Mouse (Mus musculus): ENCODE measurements at regions not wholly inside any gene's neighbourhood (a gene's known extent, or its start where the extent isn't known, plus 50 kb on each side); places are given as distances from the start of the nearest gene placed in this dataset.

DNA sequence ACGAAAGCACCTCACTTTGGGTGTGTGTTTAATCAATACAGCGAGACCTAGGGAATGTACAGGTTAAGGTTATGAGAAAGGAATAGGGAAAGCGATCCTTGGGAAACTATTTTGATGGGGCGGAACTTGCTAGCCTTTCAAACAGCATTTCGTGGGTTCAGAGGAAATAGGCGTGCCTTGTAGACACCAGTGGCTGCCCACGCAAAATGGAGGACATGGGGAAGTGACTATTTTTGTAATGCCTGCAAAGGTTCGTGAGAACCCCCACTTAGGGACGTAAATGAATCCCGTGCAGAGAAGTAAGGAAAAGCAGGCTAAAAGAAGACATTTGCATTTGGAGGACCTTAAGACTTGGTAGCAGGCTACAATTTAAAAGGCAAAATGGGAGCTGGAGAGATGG lies 114.1 kb upstream of the Ppm1h start:
- no peak for DNase-seq (ENCODE audit: low spot score in 2 of 2)

DNA sequence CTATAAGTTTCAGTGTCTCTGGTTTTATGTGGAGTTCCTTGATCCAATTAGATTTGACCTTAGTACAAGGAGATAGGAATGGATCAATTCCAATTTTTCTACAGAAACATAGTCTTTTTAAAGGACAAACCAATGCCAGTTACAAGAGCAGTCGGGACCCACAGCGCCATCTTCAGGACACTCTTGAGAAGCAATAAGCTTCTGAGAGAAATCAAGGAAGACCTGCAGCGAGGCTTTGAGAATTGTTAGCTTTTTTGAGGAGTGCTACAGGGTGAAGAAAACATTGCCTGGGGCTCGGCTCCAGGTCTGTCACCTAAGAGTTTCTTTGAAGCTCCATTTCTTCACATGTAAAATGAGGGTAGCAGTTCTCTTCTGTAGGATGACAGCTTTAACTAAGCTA lies 112.0 kb upstream of the Ppm1h start:
- no peak for DNase-seq (ENCODE audit: low spot score in 2 of 2)

DNA sequence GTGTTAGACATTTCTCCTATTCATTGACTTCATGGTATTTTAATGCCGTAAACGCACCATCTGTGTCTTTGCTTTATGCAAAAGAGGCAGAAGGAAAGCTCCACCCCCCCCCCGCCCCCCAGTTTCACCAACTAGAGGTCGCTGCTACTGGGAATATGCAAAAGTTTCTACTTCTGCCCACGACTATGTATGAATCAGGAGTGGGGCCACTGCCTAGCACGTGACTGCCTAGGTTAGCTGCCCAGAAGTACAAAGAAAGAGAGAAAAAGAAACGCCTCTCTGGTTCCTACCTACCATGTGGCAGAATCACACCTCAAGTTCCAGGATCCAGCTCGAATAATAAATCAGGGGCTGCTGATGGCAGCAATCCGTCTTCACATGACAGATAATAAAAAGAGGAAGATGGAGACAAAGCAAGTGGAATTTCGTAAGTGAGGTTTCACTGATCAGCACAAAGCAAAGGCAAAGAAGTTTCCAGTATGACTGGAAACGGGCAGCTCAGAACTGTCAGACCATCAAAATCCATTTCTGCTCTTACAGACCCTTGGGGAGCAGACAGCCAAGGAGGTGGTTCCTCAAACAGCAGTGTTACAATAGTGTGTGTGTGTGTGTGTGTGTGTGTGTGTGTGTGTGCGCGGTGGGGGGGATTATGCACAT lies 108.9 kb upstream of the Ppm1h start:
- DNase-seq (ENCODE audit: low spot score in 2 of 2), result no peak

DNA sequence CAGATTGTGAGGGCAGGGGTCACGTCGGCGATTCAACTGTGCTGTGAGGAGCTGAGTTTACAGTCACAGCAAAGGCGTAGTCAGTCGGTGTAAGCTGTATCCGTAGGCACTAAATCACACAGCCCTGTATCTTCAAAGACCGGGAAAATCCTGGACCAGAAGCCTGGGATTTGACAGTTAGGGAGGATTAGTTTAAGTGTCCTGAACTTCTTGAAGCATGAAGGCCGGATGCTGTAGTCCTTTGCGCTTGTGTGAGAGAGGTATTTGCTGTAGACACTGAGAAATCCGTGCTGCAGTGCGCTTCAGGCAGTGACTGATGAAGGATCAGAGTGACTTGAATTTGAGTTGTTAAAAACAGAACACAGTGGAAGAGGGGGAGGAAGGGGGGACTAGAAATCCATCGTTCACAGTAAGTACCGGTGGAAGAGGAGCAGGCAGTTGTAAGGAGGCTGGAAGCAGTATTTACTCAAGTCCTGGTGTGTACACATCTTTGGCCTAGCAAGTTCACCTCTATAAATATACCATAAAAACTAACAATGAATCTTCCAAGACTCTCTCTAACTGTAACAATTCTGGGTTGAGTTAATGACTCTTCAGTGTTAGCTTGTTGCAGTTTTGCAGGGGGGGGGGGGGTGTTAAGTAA lies 107.5 kb upstream of the Ppm1h start:
- DNase-seq (ENCODE audit: low spot score in 2 of 2), result no peak

DNA sequence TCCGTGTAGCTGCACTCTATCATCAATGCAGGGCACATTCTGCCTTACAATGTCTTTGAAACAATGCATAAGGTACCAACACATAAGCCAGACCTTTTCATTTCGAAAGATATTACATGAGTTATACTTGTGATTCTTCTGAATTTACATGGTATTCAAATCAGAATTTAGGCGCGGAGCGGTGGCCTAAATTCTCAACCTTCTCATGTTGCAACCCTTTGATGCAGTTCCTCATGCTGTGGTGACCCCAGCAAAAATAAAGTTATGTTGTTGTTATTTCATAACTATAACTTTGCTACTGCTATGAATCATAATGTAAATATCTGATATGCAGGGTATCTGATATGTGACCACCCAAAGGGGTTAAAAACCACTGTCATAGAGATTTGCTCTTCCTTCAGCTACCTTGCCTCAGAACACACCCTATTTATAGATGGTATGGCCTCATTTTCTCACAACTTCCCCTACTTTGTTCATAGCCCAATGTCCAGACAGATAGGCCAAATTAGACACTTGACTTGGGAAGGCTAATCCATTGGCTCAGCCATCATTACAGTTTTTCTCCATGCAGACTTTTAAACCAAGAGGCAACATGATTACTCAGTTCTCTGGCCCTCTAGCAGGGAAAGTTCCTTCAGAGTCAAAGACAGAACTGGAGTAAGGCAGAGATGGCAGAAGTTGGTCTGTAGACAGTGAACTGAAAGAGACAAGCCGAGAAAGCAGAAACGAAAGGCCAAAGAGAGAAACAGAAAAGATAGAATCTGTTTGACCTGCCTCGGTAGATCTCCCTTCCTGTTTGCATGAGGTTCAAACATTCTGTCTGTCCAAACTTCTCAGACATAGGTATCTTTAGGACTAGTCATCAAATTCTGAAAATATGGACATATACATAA lies 102.1 kb upstream of the Ppm1h start:
- no peak for DNase-seq (ENCODE audit: low spot score in 2 of 2)

DNA sequence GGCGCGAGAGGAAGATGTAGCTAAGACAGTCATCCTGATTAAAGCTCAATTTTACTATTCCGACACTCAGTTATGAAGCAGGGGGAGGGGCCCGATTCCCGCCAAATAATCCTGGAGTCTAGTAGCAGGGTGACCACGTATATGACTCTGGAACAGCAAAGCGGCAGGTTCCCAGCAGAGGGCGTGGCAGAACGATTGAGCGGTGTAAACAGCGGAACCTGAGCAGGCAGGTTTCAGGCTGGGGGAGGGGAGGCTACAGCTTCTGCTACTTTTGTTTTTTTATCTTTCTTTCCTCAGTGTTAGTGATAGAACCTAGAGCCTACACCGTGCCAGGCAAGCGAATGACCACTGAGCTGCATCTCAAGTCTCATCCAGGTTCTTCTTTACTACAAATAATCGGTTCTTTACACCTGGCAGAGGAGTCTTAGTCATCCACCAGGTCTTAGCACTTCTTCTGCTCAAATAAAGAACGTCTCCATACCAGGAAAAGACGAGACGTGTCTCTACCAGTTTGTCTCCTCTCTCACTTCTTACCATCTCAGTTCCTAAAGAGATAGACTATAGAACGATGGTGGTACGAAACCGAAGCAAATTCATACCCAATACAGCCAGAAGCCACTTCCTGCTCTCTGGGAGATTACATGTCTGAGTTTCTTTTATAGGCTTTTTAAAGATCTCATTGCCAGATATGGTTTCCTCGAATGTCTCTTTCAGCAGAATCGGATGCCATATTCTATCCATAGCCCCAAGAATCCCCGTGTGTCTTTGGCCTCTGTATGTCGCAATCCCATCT lies 100.2 kb upstream of the Ppm1h start:
- peak in 1 of 2 experiments; percentile 22 for DNase-seq (ENCODE audit: low spot score in 2 of 2)

DNA sequence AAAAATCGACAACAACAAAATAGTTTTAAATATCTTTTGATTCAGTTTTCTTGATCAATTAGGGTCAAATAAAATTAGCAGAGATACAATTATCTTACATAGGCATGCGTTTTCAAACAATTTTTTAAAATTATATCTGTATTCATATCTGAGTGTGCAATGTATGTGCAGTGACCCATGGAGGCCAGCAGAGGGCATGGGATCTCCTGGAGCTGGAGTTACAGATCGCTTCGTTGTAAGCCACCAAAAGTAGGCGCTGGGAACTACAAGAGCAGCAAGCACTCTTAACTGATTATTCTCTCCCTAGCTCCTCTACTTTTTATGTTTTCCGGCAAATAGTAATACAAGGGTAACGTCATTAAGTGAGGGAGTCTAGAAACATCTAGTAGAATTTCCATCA lies 97.5 kb upstream of the Ppm1h start:
- no peak for DNase-seq (ENCODE audit: low spot score in 2 of 2)

DNA sequence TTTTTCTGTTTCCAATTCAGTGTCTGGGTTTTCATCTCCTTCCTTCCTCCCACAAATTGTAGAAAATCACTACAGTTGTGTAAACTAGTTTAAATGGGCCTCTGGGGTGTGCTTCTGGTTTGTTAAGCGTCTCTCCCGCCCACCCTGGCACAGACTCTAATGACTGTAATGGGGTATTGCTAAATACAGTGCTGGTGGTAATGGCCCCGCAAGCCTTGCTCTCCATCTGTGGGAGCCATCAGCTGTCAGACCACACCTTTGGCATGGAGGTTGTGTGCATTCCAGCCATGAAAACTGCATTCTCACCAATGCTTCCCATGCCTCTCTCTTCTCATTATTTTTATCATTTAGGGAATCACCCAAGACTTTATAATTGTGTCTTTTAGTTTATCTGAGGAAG lies 91.0 kb upstream of the Ppm1h start:
- no peak for DNase-seq (ENCODE audit: low spot score in 2 of 2)

DNA sequence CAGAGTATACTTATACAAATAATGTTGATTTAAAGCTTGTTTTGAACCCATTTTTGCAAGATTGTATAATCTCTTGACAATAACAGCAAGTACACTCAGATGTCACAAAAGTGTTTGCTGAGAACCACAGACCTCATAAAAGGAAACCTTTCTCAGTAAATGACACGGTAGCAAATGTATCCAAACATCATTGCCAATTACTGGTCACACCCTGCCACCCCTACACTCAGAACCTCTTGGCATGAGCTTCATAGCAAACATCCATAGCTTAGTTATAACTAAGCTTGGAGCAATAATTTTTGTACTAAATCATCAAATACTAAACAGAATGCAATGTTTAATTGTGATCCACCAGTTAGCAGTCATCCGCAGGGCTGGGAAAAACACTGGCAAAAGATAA lies 79.1 kb upstream of the Ppm1h start:
- no peak for DNase-seq (ENCODE audit: low spot score in 2 of 2)

DNA sequence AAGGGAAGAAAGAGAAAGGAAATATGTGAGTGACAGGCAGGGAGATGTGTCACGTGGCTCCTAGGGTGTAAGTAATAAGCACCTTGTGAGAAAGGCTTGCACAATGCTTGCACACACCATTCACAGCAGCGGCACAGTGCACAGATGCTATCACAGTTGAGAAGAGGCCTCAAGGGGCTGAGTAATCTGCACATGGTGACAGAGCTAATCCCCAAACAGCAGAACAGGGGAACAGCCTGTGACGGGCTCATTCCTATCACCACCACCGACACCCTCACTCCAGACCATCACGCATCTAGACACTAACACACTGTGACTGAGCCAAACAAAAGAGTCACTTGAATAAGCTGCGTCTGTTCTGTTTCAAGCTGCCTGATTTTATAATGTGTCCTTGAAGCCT lies 76.2 kb upstream of the Ppm1h start:
- peak in 1 of 2 experiments; percentile 10 for DNase-seq (ENCODE audit: low spot score in 2 of 2)

DNA sequence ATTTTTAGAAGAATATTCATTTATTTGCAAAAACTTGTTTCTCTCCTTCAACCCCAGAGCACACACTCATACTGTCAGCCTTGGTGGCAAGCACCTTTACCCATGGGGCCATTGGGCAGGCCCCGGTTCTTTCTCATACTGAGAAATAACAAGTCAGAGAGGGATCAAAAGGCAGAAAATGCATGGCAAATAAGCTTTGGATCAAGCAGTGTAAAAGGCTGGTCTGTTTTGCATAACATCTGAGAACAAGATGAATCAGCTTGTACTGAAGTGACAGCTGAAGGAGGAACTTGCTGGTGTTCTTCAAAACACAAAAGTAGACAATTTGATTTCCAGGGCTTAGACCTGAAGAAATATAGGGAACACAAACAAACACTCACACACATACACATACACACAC lies 74.6 kb upstream of the Ppm1h start:
- no peak for DNase-seq (ENCODE audit: low spot score in 2 of 2)

DNA sequence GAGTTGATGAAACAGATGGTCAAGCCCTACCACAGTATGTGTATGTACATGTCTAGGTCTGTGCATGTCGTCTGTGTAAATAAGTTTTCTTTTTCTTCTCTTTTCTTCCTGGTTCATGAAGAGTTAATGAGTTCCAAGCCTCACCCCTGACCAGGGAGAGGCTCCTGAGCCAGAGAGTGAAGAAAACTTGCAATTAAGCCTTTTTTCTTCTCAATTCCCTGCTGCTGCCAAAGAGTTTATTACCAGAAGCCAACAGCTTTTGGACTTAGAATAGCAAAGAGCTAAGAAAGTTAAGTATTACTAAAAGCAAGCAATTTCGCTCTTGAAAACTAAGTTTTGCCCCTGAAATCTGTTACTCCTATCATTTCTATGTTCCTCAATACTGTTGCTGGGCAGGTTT lies 65.3 kb upstream of the Ppm1h start:
- DNase-seq (ENCODE audit: low spot score in 2 of 2), result no peak

DNA sequence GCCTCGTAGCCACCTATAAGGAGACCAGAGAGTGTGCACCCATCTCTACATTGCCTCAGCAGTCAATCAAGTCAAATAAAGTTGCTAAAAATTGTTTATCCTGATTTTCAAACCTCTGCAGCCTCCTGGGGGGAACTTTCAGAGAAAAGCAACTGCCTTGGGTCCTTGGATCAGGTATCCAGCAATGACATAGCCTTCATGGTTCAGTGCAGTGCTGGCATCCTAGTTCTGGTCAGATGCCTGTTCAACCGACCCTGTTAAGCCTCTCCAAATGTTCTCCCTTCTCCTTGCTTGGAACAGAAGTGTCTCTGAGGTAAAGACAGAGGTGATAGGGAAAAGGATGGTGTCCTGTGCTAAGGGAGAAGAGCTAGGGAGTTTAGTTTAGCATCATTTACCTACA lies 64.7 kb upstream of the Ppm1h start:
- DNase-seq (ENCODE audit: low spot score in 2 of 2), result no peak

DNA sequence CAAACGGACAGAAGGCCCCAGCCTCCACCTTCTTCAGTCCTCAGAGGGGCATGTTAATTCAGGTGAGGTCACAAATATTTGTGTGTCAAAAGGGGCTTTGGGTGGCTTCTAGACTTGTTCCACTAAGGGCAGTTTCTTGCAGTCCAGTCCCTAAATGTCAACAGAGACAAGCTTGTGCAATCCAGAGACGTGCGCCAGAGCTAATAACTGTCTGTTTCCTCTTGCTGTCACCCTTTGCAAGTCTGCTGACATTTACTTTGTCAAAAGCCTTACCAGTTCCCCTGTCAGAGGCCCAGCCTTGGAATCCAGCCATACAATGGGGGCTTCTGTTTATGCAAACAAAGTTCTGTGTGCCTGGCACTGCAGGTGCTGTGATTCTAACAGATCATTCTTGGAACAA lies 63.8 kb upstream of the Ppm1h start:
- DNase-seq (ENCODE audit: low spot score in 2 of 2), result no peak

DNA sequence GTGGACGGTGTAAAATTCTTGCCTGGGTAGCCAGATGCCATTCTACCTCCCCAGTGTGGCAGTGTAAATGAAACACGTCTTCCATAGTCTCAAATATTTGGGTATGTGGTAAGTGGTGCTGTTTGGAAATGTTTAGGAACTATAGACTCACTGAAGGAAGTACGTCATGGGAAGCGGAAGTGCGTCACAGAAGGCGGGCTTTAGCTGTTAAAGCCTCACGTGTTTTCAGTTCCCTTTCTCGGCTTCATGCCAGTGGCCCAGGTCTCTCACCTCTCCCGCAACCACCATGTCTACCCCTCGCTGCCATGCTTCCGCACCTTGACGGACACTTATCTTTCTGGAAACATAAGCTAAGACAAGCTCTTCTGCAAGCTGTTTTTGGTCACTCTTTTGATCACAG lies 62.9 kb upstream of the Ppm1h start:
- no peak for DNase-seq (ENCODE audit: low spot score in 2 of 2)

DNA sequence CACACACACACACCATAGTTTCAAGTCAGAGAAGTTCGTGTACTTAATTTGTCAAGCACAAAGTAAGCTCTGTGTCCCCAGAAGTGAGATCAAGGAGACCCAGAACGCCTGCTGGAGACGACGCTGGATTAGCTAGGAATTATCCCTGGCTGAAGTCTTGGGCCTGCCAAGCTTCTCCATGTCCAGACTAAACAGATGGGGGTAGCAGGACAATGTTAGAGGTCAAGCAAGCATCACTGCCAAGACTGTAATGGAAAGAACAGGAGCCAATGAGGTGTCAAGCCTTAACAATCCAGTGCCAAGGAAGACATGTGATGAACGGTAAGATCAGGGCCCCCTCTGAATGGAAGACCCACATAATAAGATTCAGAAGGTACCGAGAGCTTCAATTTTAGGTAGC lies 62.2 kb upstream of the Ppm1h start:
- no peak for DNase-seq (ENCODE audit: low spot score in 2 of 2)

DNA sequence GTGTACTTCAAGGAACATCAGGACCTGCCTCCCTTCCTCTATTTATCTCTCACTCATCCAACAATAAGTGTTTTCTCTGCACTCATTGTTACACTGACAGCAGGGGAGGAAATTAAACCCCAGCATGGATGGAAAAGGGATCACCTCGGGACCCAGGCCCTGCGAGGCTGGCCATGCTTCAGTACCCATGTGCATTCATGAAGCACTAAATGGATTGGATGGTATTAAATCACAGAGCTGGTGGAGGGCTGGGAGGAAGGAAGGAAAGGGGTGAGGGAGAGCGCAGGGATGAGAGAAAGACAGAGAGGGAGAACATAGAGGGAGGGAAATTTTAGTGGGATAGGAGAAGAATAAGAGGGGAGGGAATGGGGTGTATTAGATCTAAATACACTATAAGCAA lies 59.7 kb upstream of the Ppm1h start:
- peak in 1 of 2 experiments; percentile 3 for DNase-seq (ENCODE audit: low spot score in 2 of 2)

DNA sequence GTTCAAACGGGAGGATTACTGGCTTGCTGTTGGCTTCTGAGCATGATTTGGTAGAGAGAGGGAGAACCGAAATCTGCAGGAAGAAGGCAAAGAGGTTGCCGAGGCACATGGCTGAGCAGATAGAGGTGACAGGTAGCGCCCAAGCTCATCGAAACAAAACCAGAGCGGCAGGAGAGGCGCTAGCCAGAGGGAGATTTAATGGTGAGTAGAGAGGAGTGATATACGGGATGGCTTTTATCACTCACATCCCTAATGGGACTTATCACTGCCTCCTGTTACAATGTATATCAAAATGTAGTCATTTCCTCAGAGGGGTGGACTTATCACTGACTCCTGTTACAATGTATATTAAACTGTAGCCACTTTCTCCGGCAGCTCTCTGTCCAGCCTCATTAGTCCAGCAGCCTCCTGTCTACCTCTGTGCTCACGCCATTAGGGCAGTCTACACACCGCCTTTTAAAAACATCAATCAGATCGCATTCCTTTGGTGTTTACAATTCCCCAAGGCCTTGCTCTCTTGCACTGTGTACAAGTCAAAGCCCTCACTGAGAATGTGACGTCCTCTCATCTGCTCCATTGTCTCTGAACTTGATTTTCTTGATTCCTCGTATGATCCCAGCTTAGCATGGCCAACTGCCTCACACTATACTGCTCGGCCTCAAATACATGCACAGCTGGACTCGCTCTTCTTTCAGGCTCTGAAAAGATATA lies 59.0 kb upstream of the Ppm1h start:
- DNase-seq (ENCODE audit: low spot score in 2 of 2), result no peak
